ENCODE assay signal across 8 mouse cellular contexts in genomic region chr17:24644875-24645721, GRCm38 (mm10). TPM values are rescaled to one million over a fixed set of nuclear protein-coding genes. Genes with fewer than 3 reads are reported as not detected.
DNase-seq lines count a peak whose midpoint lies in the region; ATAC-seq lines count a peak whose summit lies in the region.

No protein-coding gene starts in this region.

- H3K36me3 ChIP-seq in embryonic facial prominence, embryonic 13.5 days, result peaks cover 41% of the 10 kb centered on the region
- H3K36me3 ChIP-seq in intestine, embryonic 15.5 days, result peaks cover 6% of the 10 kb centered on the region; the same call in 1 of the 2 replicates
- H3K36me3 ChIP-seq in liver, embryonic 16.5 days (ENCODE audit: control insufficient read depth, insufficient read depth), result no peaks in the 10 kb centered on the region

- H3K4me3 ChIP-seq in embryonic facial prominence, embryonic 13.5 days, result no peak overlapping the region
- no peak overlapping the region for H3K4me3 ChIP-seq in intestine, embryonic 15.5 days (replicated peaks)
- no peak overlapping the region for H3K4me3 ChIP-seq in liver, embryonic 16.5 days (ENCODE audit: low read depth, low read length)

- DNase-seq in cerebellum, adult 11-12 months, result peak; percentile 44
- DNase-seq in cerebellum, adult 18-20 months, result no peak
- DNase-seq in embryo, embryonic 10 days (ENCODE audit: low spot score), result no peak
- DNase-seq in T-cell, adult 2 months (ENCODE audit: low spot score), result no peak
- no peak for DNase-seq in c-Kit-positive CD71-positive TER-119-positive erythroid progenitor cells, embryonic 14.5 days (ENCODE audit: low spot score)

- no peaks in the 10 kb centered on the region for H3K9me3 ChIP-seq in embryonic facial prominence, embryonic 13.5 days
- no peaks in the 10 kb centered on the region for H3K9me3 ChIP-seq in intestine, embryonic 15.5 days
- H3K9me3 ChIP-seq in liver, embryonic 16.5 days (replicated peaks; ENCODE audit: control insufficient read depth, low read length), result no peaks in the 10 kb centered on the region

- peak overlapping the region; percentile 54; the same call in 1 of the 2 replicates for H3K9ac ChIP-seq in embryonic facial prominence, embryonic 13.5 days
- 0 out of 2 replicates have a peak overlapping the region, but pooled peaks have one; percentile 13 for H3K9ac ChIP-seq in intestine, embryonic 15.5 days
- no peak overlapping the region for H3K9ac ChIP-seq in liver, embryonic 16.5 days (ENCODE audit: low read depth, low read length)

- peak overlapping the region; percentile 57 for H3K27ac ChIP-seq in embryonic facial prominence, embryonic 13.5 days
- peak overlapping the region; percentile 81 for H3K27ac ChIP-seq in intestine, embryonic 15.5 days
- H3K27ac ChIP-seq in liver, embryonic 16.5 days (ENCODE audit: low read length), result peak overlapping the region; percentile 19; the same call in 1 of the 2 replicates

- peaks cover 43% of the 10 kb centered on the region for H3K4me1 ChIP-seq in embryonic facial prominence, embryonic 13.5 days
- H3K4me1 ChIP-seq in intestine, embryonic 15.5 days (replicated peaks), result peaks cover 37% of the 10 kb centered on the region
- H3K4me1 ChIP-seq in liver, embryonic 16.5 days (ENCODE audit: control insufficient read depth, low read depth, low read length), result peaks cover 5% of the 10 kb centered on the region

- WGBS in embryonic facial prominence, embryonic 13.5 days, result 79% methylated on average over 9 of the region's 9 CpGs
- 76% methylated on average over 9 of the region's 9 CpGs for WGBS in intestine, embryonic 15.5 days
- 39% methylated on average over 9 of the region's 9 CpGs for WGBS in liver, embryonic 16.5 days (ENCODE audit: insufficient replicate concordance)

- no peak for ATAC-seq in embryonic facial prominence, embryonic 13.5 days (ENCODE audit: insufficient number of reproducible peaks, insufficient read depth, low FRiP score, low TSS enrichment, low read depth)
- peak; percentile 18; the same call in 1 of the 2 replicates for ATAC-seq in intestine, embryonic 15.5 days
- peak; percentile 30 for ATAC-seq in liver, embryonic 16.5 days (ENCODE audit: low read depth)

- no peak overlapping the region for H3K4me2 ChIP-seq in embryonic facial prominence, embryonic 13.5 days
- H3K4me2 ChIP-seq in intestine, embryonic 15.5 days (replicated peaks), result peak overlapping the region; percentile 24; the same call in 1 of the 2 replicates
- no peak overlapping the region for H3K4me2 ChIP-seq in liver, embryonic 16.5 days (ENCODE audit: low read depth, low read length)

- no peaks in the 10 kb centered on the region for H3K27me3 ChIP-seq in embryonic facial prominence, embryonic 13.5 days
- H3K27me3 ChIP-seq in intestine, embryonic 15.5 days (replicated peaks), result no peaks in the 10 kb centered on the region
- peaks cover 20% of the 10 kb centered on the region for H3K27me3 ChIP-seq in liver, embryonic 16.5 days (ENCODE audit: control insufficient read depth, insufficient read depth, low read depth, low read length)

RNA-seq across cellular contexts. Expression of gene Slc9a3r2, which starts 5.0 kb away (rescaled TPM):
- polyA plus RNA-seq in embryonic facial prominence, embryonic 13.5 days (2015; fragmentation: Nextera tagmentation; extraction: Ambion mirVana), result 50.2 and 50.4 TPM in 2 replicates
- 43.9 and 49.2 TPM in 2 replicates for polyA plus RNA-seq in intestine, embryonic 15.5 days (2015; fragmentation: Nextera tagmentation; extraction: Ambion mirVana)
- 9.8 and 11.8 TPM in 2 replicates for polyA plus RNA-seq in liver, embryonic 16.5 days (2015; fragmentation: Nextera tagmentation; extraction: Ambion mirVana)

RNA-seq across cellular contexts. Expression of gene Nthl1, which starts 12.6 kb away (rescaled TPM):
- polyA plus RNA-seq in embryonic facial prominence, embryonic 13.5 days (2015; fragmentation: Nextera tagmentation; extraction: Ambion mirVana), result 24.2 TPM in 2 replicates
- 15.6 and 18.1 TPM in 2 replicates for polyA plus RNA-seq in intestine, embryonic 15.5 days (2015; fragmentation: Nextera tagmentation; extraction: Ambion mirVana)
- 5.9 and 6.7 TPM in 2 replicates for polyA plus RNA-seq in liver, embryonic 16.5 days (2015; fragmentation: Nextera tagmentation; extraction: Ambion mirVana)

RNA-seq across cellular contexts. Expression of gene Tsc2, which starts 12.7 kb away (rescaled TPM):
- 60.9 and 69.9 TPM in 2 replicates for polyA plus RNA-seq in embryonic facial prominence, embryonic 13.5 days (2015; fragmentation: Nextera tagmentation; extraction: Ambion mirVana)
- polyA plus RNA-seq in intestine, embryonic 15.5 days (2015; fragmentation: Nextera tagmentation; extraction: Ambion mirVana), result 41.0 and 45.7 TPM in 2 replicates
- 20.6 and 23.7 TPM in 2 replicates for polyA plus RNA-seq in liver, embryonic 16.5 days (2015; fragmentation: Nextera tagmentation; extraction: Ambion mirVana)

RNA-seq across cellular contexts. Expression of gene Npw, which starts 13.2 kb away (rescaled TPM):
- polyA plus RNA-seq in embryonic facial prominence, embryonic 13.5 days (2015; fragmentation: Nextera tagmentation; extraction: Ambion mirVana), result 0.74 and 1.2 TPM in 2 replicates
- 0.30 and 0.56 TPM in 2 replicates for polyA plus RNA-seq in intestine, embryonic 15.5 days (2015; fragmentation: Nextera tagmentation; extraction: Ambion mirVana)
- 0.15 and 0.38 TPM in 2 replicates for polyA plus RNA-seq in liver, embryonic 16.5 days (2015; fragmentation: Nextera tagmentation; extraction: Ambion mirVana)

RNA-seq across cellular contexts. Expression of gene Zfp598, which starts 24.4 kb away (rescaled TPM):
- 21.4 and 22.1 TPM in 2 replicates for polyA plus RNA-seq in embryonic facial prominence, embryonic 13.5 days (2015; fragmentation: Nextera tagmentation; extraction: Ambion mirVana)
- 20.0 and 20.5 TPM in 2 replicates for polyA plus RNA-seq in intestine, embryonic 15.5 days (2015; fragmentation: Nextera tagmentation; extraction: Ambion mirVana)
- 6.3 and 8.7 TPM in 2 replicates for polyA plus RNA-seq in liver, embryonic 16.5 days (2015; fragmentation: Nextera tagmentation; extraction: Ambion mirVana)

Comparison
In these comparisons a context has a peak if more than half of its experiments do, and no peak if none do; other contexts are left out.
1. H3K27ac ChIP-seq: peak in every context shown above with its lines; median percentile 81 in intestine, embryonic 15.5 days; 57 in embryonic facial prominence, embryonic 13.5 days; 19 in liver, embryonic 16.5 days.